Mouse (Mus musculus) embryonic facial prominence, embryonic 10.5 days (tissue): Measurements from ENCODE around the gene Dlg5. TPM values are rescaled to one million over a fixed set of nuclear protein-coding genes. Genes with fewer than 3 reads are reported as not detected.

Experiments used
- DNase-seq: peaks from one replicate; pipeline ENCODE4 v3.0.0-alpha.2; 2017; ENCODE audit warnings: low spot score
- H3K27ac ChIP-seq: fragments of 300-500 bp; sonication (generic); replicated peaks from 2 replicates; pipeline ENCODE4 v1.5.1; 2016; ENCODE audit warnings: mild to moderate bottlenecking
- H3K27me3 ChIP-seq: fragments of 300-500 bp; sonication (generic); replicated peaks from 2 replicates; pipeline ENCODE4 v1.6.1; 2016; ENCODE audit warnings: low read depth, mild to moderate bottlenecking; ENCODE audit not compliant: poor library complexity, severe bottlenecking
- H3K36me3 ChIP-seq: fragments of 300-500 bp; sonication (generic); replicated peaks from 2 replicates; pipeline ENCODE4 v1.6.1; 2016; ENCODE audit warnings: mild to moderate bottlenecking, moderate library complexity
- H3K4me1 ChIP-seq: fragments of 300-500 bp; sonication (generic); 2 replicates; pipeline ENCODE4 v1.6.1; 2016
- H3K4me3 ChIP-seq: fragments of 300-500 bp; sonication (generic); 2 replicates; pipeline ENCODE4 v1.5.1; 2016; ENCODE audit warnings: mild to moderate bottlenecking, moderate library complexity
- H3K9me3 ChIP-seq: fragments of 300-500 bp; sonication (generic); 2 replicates; pipeline ENCODE4 v1.6.1; 2016; ENCODE audit warnings: mild to moderate bottlenecking
- WGBS: fragments of 180-500 bp; shearing (Covaris S2); methylation state at CpG from one replicate; pipeline ENCODE4 v1.1.7; 2016; 5-methylcytosine and 5-hydroxymethylcytosine counted together
- polyA plus RNA-seq: library from polyadenylated mRNA; unstranded; fragments of >200 nt; fragmentation: Nextera tagmentation; extraction: Ambion mirVana; gene quantifications from 2 replicates; pipeline ENCODE4 v1.2.1, GENCODE M21; 2016

The Dlg5 gene
- polyA plus RNA-seq, 1 experiment from 2014 or later = 23.5 TPM

DNA sequence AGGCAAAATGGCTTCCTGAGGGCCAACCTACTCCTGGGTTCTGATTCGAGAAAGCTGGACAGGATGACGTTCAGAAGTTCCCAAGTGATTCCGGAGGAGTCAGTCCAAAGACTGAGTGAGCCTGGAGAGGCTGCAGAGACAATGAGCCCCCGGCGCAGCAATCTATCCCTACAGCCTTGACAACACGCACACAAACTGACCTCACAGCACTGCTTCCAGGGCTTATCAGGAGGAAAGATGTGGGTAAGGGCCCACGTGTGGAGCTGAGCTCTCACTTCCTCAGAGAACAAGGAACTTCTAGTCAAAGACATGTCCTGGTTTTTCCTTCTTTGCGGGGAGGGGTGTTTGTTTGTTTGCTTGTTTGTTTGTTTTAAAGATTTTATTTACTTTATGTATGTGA, 18.7 kb downstream of the Dlg5 start:
- no peak overlapping the region for H3K27ac ChIP-seq
- H3K9me3 ChIP-seq = no peaks in the 10 kb centered on the region
- DNase-seq = no peak
- no peaks in the 10 kb centered on the region for H3K27me3 ChIP-seq
- H3K4me3 ChIP-seq = no peak overlapping the region
- peaks cover 19% of the 10 kb centered on the region for H3K36me3 ChIP-seq
- WGBS = 90% methylated on average over 8 of the region's 8 CpGs
- peaks cover 35% of the 10 kb centered on the region for H3K4me1 ChIP-seq

DNA sequence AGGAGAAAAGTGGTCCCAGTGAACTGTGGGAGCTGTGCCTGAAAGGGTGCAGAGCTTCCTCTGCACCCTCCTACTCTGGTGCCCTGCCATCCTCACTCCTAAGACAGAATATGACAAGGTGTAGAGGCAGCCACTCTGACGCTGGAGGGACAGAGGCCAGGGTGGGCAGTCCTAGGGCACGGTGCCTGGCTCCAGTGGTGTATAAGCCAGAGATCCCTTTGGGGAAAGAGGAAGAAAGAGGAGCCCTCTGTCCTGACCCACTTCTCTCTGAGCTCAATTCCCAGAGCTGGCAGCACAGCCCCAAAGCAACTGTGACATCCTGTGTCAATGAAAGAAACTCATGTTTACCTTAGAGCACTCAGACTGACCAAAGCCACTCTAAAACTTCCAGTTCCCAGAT, 19.4 kb downstream of the Dlg5 start:
- Histone ChIP-seq H3K4me1 (peaks cover 33% of the 10 kb centered on the region), H3K9me3 (no peaks in the 10 kb centered on the region), H3K36me3 (peaks cover 17% of the 10 kb centered on the region), H3K27me3 (no peaks in the 10 kb centered on the region), H3K4me3 (no peak overlapping the region), H3K27ac (no peak overlapping the region)
- WGBS = 80% methylated on average over 2 of the region's 2 CpGs
- no peak for DNase-seq

DNA sequence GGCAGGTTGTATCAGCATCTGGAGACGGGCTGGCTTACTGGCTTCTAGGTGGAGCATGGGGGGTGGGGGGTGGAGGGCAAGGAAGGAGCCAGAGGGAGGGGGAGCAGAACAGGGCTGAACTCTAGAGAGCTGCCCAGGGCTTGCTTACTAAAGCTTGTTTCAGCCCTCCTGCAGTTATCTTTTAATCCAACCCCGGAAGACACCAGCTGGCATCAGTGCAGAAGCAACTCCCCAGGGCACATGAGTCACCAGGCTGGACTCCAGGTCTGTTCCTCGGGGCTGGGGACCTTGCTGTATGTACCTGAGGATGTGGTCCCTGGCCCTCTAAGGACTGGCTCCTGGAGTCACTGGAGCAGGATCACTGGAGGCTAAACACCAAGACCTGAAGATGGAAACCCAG, 23.0 kb downstream of the Dlg5 start:
- DNase-seq = no peak
- H3K9me3 ChIP-seq = no peaks in the 10 kb centered on the region
- WGBS = 27% methylated on average over 3 of the region's 3 CpGs
- H3K27ac ChIP-seq = no peak overlapping the region
- peaks cover 56% of the 10 kb centered on the region for H3K4me1 ChIP-seq
- H3K36me3 ChIP-seq = peaks cover 15% of the 10 kb centered on the region
- H3K4me3 ChIP-seq = no peak overlapping the region
- H3K27me3 ChIP-seq = no peaks in the 10 kb centered on the region

- no peak for DNase-seq
- H3K4me1 ChIP-seq = peaks cover 61% of the 10 kb centered on the region
These were observed 23.4 kb downstream of the Dlg5 start for GRCm38 (mm10) chr14:24222273-24222672.

GRCm38 (mm10) chr14:24217362-24217722, 28.4 kb downstream of the Dlg5 start:
- DNase-seq = no peak
- Histone ChIP-seq H3K27me3 (no peaks in the 10 kb centered on the region), H3K9me3 (no peaks in the 10 kb centered on the region), H3K36me3 (no peaks in the 10 kb centered on the region; the same call in 1 of the 2 replicates), H3K4me3 (no peak overlapping the region), H3K27ac (0 out of 2 replicates have a peak overlapping the region, but pooled peaks have one; percentile 26), H3K4me1 (peaks cover 92% of the 10 kb centered on the region)
- 76% methylated on average over 8 of the region's 8 CpGs for WGBS

More at GRCm38 (mm10) chr14:24222273-24222672, 23.4 kb downstream of the Dlg5 start:
- WGBS = 79% methylated on average over 3 of the region's 3 CpGs
- H3K4me3 ChIP-seq = no peak overlapping the region
- peaks cover 15% of the 10 kb centered on the region for H3K36me3 ChIP-seq
- no peak overlapping the region for H3K27ac ChIP-seq
- no peaks in the 10 kb centered on the region for H3K27me3 ChIP-seq
- no peaks in the 10 kb centered on the region for H3K9me3 ChIP-seq

- WGBS = 60% methylated on average over 11 of the region's 11 CpGs
- no peaks in the 10 kb centered on the region for H3K36me3 ChIP-seq
- H3K4me1 ChIP-seq = peaks cover 95% of the 10 kb centered on the region
- no peaks in the 10 kb centered on the region for H3K9me3 ChIP-seq
- no peak for DNase-seq
- no peaks in the 10 kb centered on the region for H3K27me3 ChIP-seq
- H3K4me3 ChIP-seq = no peak overlapping the region
- peak overlapping the region; percentile 68 for H3K27ac ChIP-seq
These were observed 28.9 kb downstream of the Dlg5 start for GRCm38 (mm10) chr14:24216678-24217361.

GRCm38 (mm10) chr14:24216064-24216463, 29.7 kb downstream of the Dlg5 start:
- H3K4me3 ChIP-seq = no peak overlapping the region
- DNase-seq = peak; percentile 64
- peaks cover 99% of the 10 kb centered on the region for H3K4me1 ChIP-seq

DNA sequence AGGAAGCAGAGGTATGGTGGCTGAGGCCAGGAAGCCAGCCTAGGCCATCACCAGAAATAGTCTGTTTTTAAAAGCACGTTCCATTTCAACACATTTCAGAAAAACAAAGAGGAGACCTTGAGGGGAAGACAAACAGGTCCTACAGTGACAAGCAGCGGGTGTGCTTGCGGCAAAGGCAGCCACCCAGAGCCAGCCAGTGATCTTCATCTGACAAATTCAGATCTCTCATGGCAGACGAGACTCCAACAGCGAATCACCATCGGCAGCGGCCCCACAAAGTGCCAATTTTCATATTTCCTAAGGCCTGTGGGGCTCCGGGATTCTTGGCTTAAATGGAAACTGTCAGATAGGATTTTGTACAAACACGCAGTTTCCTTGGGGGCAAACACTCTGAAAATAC, 31.3 kb downstream of the Dlg5 start:
- WGBS = 67% methylated on average over 9 of the region's 9 CpGs
- no peak for DNase-seq
- H3K9me3 ChIP-seq = no peaks in the 10 kb centered on the region
- no peaks in the 10 kb centered on the region for H3K27me3 ChIP-seq
- H3K4me3 ChIP-seq = no peak overlapping the region
- peak overlapping the region; percentile 65; the same call in 1 of the 2 replicates for H3K27ac ChIP-seq
- H3K36me3 ChIP-seq = no peaks in the 10 kb centered on the region
- peaks cover 93% of the 10 kb centered on the region for H3K4me1 ChIP-seq

More at GRCm38 (mm10) chr14:24216064-24216463, 29.7 kb downstream of the Dlg5 start:
- H3K27ac ChIP-seq = peak overlapping the region; percentile 68; the same call in 1 of the 2 replicates
- 13% methylated on average over 4 of the region's 4 CpGs for WGBS
- no peaks in the 10 kb centered on the region for H3K36me3 ChIP-seq
- no peaks in the 10 kb centered on the region for H3K9me3 ChIP-seq
- no peaks in the 10 kb centered on the region for H3K27me3 ChIP-seq

GRCm38 (mm10) chr14:24213336-24213735, 32.4 kb downstream of the Dlg5 start:
- peaks cover 93% of the 10 kb centered on the region for H3K4me1 ChIP-seq
- no peaks in the 10 kb centered on the region for H3K36me3 ChIP-seq
- no peak for DNase-seq
- H3K27ac ChIP-seq = peak overlapping the region; percentile 5; the same call in 1 of the 2 replicates
- H3K27me3 ChIP-seq = no peaks in the 10 kb centered on the region
- 81% methylated on average over 2 of the region's 2 CpGs for WGBS
- no peaks in the 10 kb centered on the region for H3K9me3 ChIP-seq
- no peak overlapping the region for H3K4me3 ChIP-seq

DNA sequence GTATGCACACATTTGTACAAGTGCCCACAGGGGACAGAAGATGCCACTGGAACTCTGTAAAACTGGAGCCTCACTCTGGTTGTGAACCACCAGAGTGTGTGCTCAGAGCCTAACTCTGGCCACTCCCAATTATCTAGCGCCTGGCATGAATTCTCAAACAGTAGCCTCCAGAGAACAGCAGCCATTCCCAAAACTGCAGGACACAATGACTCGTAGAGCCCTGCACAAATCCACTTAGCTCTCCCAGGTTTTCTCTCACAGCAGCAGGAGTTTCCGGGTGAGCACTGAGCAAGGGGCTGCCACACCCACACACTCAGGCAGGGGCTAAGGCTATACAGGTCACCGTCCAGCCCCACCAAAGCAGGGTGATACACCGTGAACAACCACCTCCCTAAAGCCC, 32.9 kb downstream of the Dlg5 start:
- no peaks in the 10 kb centered on the region for H3K36me3 ChIP-seq
- no peaks in the 10 kb centered on the region for H3K9me3 ChIP-seq
- no peaks in the 10 kb centered on the region for H3K27me3 ChIP-seq
- H3K4me1 ChIP-seq = peaks cover 93% of the 10 kb centered on the region
- WGBS = 46% methylated on average over 5 of the region's 5 CpGs
- DNase-seq = no peak
- no peak overlapping the region for H3K4me3 ChIP-seq
- H3K27ac ChIP-seq = no peak overlapping the region

DNA sequence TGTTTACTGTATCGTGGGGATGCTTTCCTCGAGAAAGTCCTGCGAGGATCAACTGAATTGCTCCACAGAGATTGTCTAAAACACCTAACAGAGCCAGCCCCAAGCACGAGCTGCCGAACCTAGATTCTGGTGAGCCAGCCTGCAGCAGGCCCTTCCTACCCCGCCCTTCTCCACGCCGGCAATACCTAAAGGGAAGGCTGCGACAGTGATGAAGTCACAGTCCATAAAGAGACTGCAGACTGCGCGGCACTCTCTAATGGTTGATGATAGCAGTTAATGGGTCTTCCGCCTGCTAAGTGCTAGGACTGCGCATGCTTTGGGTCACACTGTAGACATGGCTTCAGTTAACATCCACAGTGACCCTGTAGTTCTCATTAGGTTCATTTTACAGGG, 38.4 kb downstream of the Dlg5 start:
- 0 out of 2 replicates have a peak overlapping the region, but pooled peaks have one; percentile 24 for H3K27ac ChIP-seq
- H3K4me1 ChIP-seq = peaks cover 81% of the 10 kb centered on the region
- no peak overlapping the region for H3K4me3 ChIP-seq
- peaks cover under 1% of the 10 kb centered on the region; the same call in 1 of the 2 replicates for H3K36me3 ChIP-seq
- 68% methylated on average over 13 of the region's 13 CpGs for WGBS
- H3K27me3 ChIP-seq = no peaks in the 10 kb centered on the region
- no peak for DNase-seq
- H3K9me3 ChIP-seq = no peaks in the 10 kb centered on the region

DNA sequence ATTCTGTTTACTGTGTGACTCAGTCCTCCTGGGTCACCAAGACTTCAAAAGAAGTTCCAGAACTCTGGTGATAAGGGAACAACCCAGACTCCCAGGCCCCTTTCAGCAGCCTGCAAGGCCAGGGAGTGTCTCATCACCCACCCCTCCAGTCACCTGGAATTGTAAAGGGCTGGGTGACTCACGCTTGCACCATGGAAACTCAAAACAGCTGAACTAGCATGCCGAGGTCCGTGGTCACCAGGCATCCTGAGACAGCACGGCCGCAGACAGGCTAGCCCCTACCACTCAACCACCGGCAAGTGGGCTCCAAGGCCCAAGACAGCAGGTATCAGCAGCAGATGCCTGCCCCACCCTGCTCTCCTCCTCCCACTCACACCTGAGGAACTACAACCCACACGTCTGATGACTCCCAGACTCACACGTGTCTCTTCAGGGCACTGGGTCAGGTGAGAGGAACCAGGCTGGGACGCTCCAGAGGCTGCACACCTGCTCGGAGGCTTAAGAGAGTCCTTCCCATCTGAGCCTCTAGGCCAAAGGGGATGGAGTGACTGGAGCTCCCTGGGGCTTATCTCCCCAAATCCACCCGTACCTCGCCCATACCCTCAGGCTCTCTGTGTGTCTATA, 38.9 kb downstream of the Dlg5 start:
- Histone ChIP-seq H3K36me3 (peaks cover 6% of the 10 kb centered on the region; the same call in 1 of the 2 replicates), H3K4me1 (peaks cover 76% of the 10 kb centered on the region), H3K27me3 (no peaks in the 10 kb centered on the region), H3K27ac (0 out of 2 replicates have a peak overlapping the region, but pooled peaks have one; percentile 8), H3K4me3 (no peak overlapping the region), H3K9me3 (no peaks in the 10 kb centered on the region)
- 50% methylated on average over 12 of the region's 12 CpGs for WGBS
- peak; percentile 35 for DNase-seq

GRCm38 (mm10) chr14:24206314-24206713, 39.4 kb downstream of the Dlg5 start:
- Histone ChIP-seq H3K36me3 (peaks cover 11% of the 10 kb centered on the region; the same call in 1 of the 2 replicates), H3K27ac (peak overlapping the region; percentile 15; the same call in 1 of the 2 replicates), H3K4me3 (no peak overlapping the region), H3K4me1 (peaks cover 72% of the 10 kb centered on the region), H3K27me3 (no peaks in the 10 kb centered on the region), H3K9me3 (no peaks in the 10 kb centered on the region)
- 27% methylated on average over 9 of the region's 9 CpGs for WGBS
- no peak for DNase-seq
